Mouse (Mus musculus) megakaryocyte-erythroid progenitor cell, adult 5-6 weeks (primary cell): ENCODE results near the gene Il10rb. TPM values are rescaled to one million over a fixed set of nuclear protein-coding genes. Genes with fewer than 3 reads are reported as not detected.

Experiments
- ATAC-seq: replicated peaks from 2 replicates; pipeline ENCODE4 v1.8.0; 2016; ENCODE audit warnings: mild to moderate bottlenecking, inconsistent platforms; ENCODE audit not compliant: severe bottlenecking, poor library complexity, low FRiP score, low TSS enrichment
- total RNA-seq, 2 experiments: library from RNA; stranded (forward) in 1 of 2; stranded (reverse) in 1 of 2; fragments of 200-1000, 215-1000 nt in 1 of 2; fragments of >200 nt in 1 of 2; fragmentation: Nextera tagmentation in 1 of 2; gene quantifications; 2 replicates each; pipeline ENCODE4 v1.2.3; 2014 to 2017

Il10rb gene
- 17.3 and 20.6 TPM in 2 replicates for total RNA-seq (2014; fragmentation: Nextera tagmentation)
- 23.1 and 29.0 TPM in 2 replicates for total RNA-seq (2017)

DNA sequence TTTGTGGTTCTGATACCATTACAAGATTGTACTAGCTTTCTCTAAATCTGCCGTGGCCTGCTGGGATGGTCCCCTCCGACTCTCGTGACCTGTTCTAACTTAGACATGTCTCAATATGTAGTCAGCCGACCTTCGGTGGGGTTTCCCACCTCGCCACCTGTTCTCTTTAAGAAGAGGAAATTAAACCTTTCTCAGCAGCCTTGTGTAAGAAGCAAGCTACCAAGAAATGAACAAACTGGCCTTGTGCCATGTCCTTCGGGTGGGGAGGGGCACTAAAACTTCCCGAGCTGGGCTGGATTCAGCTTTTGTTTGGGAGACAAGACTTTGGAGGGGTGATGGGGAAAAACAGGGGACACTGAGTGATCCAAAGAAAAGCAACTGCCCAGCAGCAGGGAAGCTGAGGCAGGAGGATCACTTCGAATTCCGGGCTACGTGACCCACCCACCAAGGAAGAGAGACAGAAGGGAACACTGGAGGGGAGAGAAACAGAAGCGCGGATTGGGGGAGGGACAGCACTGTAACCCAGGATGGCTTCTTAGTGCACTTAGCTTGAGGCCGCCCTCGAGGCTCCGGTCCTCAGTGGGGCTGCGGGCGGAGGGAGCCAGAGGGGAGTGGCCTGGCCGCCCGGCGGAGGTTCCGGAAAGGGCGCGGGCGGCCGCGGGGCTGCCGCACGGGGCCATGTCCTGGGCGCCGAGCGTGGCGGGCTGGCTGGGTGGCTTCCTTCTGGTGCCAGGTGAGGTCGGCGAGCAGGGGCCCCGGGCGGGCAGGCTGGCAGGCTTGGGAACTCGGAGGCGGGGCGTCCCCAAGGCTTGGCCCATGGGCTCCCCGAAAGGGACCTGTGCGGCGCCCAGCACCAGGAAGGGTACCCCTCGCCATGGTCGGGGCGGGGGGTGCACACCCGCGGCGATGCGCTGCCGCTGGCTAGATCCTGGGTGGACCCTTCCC, at the start of gene Il10rb:
TSS of gene Il10rb (plus strand) at position 525 of the 945 bp plus-strand sequence.
- ATAC-seq: peak; percentile 88

DNA sequence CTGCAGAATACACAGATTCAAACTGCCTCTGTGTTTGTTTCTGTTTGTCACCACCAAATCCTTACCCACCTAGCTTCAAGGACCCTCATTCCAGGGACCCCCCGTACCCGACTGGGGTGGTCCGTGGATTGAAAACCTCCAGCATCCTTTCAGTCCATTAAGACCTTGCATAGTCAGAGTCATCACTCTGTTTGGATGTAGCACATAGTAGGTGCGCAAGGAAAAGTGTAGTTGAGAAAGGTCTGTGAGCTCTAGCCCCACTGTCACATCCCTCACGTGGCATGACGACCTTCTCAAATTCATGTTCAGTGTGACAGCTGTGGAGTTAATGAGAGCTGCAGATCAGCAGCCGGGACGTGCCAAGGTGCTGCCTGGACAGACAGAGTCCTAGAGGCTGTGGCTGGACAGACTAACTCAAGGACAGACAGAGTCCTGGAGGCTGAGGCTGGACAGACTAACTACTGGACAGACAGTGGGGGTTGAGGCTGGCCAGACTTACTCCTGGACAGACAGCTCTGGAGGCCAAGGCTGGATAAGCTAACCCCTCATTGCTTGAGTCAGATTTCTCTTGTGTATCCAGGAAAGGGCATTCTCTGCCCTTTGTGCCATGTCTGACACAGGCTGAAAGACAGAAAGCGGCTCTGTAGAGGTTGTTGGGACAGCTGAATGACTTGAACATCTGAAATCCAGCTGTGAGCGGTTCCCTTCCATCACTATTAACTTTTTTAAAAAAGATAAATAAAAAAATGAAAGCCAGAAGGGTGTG, 49.0 kb upstream of the Il10rb start:
- ATAC-seq: no peak

DNA sequence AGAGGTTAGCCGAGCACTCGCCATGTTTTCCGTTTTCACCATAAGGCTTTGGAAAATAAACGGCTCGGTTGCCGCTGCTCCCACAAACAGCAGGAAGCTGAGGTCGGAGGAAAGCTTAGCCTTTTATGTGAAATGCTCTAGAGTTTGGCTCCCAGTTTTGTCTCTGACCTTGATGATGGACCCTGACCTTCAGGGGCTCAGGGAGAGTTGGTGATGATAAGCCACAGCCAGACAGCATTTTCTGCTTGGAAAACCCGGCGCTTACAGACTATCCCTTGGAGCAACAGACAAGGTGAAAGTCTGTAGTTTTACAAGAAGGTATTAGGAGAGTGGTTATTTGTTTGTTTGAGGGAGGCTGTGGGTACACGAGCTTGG, 48.5 kb upstream of the Il10rb start:
- no peak for ATAC-seq

DNA sequence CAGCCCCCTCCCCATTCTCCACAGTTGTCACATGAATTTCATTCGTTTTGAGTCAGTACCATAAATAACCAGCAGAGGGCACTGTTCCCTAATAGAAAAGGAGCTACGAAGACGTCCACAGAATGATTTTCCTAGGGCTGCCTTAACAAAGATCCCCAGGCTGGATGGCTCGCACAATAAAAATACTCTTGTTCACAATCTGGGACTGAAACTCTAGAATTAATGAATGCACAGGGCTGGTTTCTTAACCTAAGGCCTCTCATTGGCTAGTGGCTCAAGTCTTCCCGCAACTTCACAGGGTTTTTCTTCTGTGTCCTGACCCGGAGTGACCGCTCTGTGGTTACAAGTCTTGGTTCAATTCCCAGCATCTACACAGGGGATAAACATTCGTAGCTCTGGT, 47.4 kb upstream of the Il10rb start:
- ATAC-seq: 0 out of 2 replicates have a peak, but pooled peaks have one; percentile 20

DNA sequence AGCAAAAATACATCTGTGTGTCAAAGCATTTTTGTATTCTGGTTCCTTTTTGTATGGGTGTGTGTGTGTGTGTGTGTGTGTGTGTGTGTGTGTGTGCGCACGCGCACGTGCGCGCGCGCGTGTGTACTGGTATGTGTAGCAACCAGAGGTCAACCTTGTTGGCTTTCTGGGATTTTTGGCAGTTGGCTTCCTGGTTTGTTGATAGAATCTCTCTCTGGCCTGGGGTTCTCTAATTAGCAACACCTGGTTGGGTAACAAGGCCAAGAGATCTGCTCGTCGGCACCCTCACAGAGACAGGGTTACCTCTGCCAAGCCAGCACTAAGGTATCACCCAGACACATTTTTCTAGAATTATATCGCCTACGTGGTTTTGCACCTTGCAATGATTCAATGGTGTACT, 46.4 kb upstream of the Il10rb start:
- ATAC-seq: no peak

DNA sequence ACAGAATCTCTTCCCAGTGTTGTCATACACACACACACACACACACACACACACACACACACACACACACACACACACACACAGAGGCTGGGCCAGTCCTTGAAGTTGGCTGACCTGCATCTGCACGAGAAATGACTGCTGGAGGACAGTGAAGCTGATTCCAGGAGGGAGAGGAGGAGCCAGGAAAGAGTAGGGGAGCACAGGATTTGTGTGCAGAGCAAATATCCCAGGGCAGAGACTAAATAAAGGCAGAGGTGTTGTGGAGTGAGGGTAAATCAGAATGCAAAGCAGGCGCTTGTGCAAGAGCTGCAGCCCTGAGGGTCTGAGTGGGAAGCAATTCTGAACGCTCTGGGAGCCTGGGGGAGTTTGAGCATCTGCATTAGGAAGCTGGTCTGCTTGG, 45.8 kb upstream of the Il10rb start:
- ATAC-seq: no peak

DNA sequence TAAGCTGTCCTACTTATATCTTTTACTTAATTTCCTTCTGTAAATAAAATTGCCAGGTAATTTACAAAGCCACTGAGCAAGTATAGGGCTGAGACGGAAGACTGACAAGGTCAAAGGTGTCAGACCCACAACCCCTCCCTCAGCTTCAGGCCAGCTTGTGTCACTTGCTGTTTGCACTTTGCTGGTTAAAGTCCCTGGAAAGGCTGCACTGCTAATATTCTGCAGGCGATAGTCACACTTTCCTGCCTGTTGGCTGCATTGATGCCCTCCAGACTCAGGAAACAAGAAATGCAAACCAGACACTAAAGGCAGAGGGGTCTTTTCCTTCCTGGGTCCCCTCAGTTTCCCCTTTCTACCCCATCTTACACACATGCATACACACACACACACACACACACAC, 44.0 kb upstream of the Il10rb start:
- ATAC-seq: no peak

DNA sequence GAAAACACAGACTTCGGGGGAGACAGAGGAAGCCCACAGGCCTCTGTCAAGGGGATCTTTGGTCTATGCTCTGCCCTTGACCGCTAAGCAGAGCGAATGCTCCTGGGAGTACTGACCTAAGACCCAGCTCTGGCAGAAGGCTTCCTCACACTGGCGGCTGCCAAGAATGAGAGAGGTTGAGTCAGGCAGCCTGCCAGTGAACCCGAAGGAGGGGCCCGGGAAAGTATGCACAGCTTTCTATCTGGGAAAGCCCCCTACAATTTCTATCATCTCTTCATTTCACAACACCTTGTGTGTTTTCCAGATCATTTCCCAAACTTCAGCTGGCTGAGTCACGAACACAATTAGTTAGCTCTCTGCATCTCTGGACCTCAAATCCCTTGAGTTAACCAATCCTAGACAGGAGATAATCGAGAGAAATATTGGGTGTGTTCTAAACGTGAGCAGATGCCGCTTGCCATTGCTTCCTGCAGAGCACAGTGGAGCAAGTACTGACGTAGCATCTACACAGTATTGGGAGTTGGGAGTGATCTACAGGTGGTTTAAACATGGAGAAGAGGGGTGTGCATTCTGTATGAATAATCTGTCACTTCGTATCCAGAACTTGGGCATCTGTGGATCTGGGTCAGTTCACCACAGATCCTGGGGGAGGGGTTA, 43.2 kb upstream of the Il10rb start:
- no peak for ATAC-seq

DNA sequence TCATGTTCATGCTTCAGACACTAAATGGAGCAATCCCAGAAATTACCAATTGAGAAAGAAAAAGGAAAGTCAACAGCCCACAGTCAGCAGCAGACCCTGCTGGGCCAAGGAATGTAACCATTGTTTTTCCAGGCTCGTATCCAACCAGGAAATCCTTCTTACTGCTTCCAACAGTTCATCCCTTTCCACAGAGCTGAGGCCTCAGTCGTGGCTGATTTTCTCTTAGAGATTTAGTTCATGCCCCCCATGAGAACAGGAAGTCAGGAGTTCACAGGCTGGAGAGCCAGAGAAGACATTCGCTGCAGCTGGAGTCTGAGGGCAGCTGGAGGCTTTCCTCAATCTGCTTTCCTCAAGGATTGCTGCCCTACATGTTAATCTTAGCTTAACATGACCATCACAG, 42.5 kb upstream of the Il10rb start:
- no peak for ATAC-seq

DNA sequence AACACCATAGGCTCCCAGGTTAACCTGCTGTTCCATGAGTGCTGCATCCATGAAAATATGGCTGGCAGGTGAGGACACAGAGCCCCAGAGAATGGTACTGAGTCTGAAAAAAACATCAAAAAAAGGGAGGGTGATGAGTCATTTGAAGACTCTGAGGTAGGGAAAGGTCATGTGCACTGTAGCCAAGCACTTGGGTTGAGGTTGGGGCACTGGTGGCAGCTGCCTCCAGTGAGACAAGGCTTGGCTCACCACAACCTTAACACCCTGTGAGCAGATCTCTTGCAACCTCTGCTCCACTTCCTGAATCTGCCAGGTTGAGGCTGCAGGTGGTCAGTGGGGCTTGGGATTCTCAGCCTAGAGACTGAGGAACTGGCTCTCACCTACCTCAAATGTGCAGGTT, 39.4 kb upstream of the Il10rb start:
- peak; percentile 73 for ATAC-seq

DNA sequence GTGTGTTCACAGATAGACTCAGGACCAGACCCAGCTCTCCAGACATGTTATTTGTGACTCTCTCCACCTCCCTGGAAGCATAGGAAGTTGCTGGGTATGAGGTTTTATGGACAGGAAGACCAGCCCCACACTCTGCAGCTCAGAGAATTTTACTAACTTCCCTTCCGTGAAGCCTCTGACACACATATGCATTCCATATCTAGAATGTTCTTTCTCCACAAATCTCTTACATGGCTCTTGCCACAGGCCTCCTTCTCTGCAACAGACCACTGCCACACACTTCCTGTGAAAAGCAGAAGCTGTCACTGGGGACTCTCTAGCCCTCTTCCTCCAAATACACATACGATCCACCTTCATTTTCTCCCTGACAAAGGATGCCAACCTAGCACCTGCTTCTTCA, 38.9 kb upstream of the Il10rb start:
- no peak for ATAC-seq

DNA sequence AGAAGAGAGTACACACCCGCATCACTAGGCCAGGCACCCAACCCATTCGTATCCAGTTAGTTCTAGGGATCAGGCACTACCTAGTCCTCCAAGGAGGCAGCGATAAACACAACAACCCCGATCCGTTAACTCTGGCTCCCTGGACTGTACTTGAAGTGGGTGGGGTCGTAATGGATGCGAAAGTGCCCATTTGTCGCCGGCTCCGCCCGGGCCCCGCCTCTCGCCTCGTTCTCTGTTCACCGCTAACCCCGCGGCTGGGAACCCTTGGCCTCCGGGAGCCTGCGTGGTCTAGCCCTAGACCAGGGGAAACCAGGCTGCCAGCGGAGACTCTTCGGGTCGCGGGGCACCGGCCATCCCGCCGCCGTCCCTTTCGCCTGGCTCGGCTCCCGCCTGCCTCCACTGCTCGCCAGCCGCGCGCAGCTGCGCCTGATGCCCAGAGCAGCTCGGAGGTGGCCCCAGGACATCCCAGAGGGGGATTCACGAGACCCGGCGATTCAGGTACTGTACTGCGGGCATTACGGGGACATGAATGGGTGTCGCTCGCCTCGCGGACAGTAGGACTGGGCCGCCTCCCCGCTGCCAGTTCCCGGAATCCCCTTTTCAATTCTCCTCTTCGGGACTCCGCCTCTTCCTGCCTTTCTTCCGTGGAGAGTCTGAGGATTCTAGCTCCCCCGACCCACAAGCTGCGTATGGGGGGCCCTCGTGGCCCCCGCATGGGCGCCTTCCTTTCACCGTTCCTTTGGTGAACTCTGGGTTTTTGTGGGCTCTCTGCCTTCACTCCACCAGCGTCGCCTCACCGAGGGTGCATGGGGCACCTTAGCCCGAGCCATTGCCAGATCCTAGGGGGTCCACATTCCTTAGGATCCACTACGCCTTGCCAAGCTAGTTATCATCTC, 33.1 kb upstream of the Il10rb start, which contains the start of gene Ifnar2:
TSS of gene Ifnar2 (plus strand) at position 207 of the 896 bp plus-strand sequence.
- peak; percentile 90 for ATAC-seq

DNA sequence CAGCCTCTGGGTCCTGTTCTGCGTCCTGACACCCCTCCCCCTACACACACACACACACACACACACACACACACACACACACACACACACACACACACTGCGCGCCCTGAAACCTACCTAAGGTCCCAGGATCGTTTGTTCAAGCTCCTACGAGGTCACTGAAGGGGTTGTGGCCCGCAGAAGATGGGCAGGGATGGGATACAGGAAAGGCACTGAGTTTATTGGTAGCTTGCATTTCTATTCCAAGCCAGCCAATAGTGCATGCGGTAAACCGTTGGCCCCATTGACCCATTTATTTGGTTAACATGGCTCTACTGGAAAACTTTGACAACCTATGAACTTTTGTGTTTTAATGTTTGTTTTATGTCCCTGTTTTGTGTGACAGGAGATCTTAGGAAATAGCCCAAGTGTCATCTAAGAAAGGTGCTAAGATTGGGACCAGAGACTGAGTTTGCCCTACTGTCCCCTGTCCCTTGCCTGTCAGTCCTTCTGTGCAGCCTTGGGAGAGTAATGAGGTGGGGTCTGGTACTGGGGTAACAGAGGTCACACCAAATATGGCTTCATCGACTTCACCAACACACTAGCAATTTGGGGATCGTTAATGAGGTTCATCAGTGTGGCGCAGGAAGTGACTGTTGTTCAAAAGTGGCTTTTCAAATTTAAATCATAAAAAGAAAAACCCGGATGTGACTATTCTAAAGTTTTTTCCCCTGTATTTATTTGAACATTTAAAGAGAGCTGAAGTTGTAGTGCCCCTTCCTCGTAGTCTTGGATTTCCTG, 32.3 kb upstream of the Il10rb start:
- ATAC-seq: no peak

DNA sequence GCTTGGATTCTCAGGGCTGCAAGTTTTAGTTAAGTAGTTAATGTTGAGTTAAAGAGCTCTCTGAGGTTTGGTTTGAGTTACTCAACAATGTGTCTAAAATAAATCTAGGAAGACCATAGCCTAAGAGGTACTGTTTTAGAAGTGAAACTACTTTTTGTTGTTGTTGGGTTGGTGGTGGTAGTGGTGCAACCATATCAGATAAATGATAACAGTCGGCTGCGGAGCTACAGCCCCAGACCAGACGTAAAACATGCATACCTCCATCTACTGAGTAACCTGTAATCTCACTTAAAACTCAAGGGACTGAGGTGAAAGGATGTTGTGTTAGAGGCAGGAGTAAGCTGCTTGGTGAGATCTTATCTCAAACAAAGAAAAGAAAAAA, 31.7 kb upstream of the Il10rb start:
- no peak for ATAC-seq

DNA sequence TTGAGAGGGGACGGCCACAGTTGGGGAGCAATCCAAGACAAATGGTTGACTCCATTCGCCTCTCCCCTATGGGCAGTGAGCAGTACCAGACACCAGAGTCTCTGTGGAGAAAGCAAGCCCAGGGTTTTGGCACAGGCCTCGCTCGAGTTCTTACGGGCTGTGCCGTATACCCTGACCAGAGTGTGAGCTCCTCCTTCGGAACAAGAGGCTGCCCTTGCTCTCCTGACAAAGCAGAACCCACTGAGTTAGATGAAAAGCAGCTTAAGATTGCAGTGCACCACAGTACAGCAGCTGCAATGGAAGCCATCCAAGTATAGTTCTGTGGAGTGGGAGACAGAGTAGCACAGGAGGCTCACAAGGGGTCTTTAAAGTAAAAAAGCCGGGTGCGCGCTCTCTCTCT, 29.3 kb upstream of the Il10rb start:
- no peak for ATAC-seq

DNA sequence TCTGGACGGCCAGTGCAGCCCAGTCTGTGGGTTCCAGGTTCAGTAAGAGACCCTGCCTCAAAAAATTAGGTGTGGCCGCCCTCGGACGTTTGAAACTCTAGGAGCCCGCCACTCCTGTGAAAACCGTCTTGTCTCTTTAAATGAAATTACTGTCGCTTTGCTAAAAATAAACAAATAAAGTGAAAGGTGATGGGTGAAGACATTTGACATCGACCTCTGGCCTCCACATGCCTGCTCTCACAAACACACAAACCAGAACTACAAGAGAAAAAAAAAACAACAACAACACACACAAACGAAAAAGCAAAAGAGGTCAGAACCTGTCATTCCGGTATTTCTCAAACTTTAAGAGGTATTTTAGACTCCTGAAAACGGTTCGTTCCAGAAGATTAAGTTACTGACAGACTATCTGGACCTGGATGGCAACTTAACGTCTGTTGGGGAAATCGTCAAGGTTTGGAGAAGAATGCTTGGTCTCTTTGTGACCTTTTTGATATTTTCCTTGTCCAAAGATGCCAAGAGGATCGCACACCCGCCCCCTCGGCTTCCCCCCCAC, 27.5 kb upstream of the Il10rb start:
- no peak for ATAC-seq

DNA sequence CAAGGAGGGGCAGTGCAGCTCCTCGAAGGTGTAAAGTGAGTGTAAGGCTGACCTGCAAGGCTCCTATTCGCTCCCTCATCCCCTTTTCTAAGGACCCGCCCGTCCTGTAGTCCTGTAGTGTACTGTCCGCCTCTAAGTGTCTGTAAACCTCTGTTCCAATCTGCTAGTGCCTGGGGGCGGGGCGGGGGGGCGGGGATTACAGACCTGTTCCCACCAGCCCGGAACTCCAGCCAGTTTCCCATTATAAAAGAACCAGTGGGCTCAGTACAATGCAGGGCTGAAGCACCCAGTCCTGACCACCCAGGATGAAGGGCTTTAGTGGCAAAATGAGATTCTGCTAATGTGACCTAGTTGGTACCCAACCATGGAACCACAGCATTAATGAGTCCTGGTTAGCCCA, 27.0 kb upstream of the Il10rb start:
- ATAC-seq: no peak

DNA sequence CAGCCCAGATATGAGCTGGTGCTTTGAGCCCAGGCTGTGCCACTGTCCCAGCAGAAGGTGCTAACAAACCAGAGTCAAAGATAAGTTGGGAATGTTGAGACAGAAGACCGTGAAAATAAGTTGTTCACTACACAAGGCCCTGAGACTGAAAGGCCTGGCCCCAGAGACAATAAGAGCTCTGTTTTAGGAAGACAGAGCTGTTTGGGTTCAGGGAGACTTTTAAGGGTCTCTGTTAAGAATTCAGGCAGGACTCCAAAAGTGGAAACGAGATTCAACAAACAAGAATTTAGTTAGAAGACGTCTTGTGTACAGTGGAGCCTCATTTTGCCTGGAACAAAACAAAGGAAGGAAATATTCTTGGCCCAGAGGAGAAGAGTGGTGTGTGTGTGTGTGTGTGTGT, 26.6 kb upstream of the Il10rb start:
- ATAC-seq: no peak
